Mouse (Mus musculus): ENCODE measurements around the gene Gcgr.
"Not testable (repeated sequence)": the region's sequence is repeated elsewhere in the genome, so short reads cannot be mapped to it uniquely, and the experiment has no call there.

The Gcgr gene

GRCm38 (mm10) chr11:120571754-120572416 lies 41.4 kb downstream of the Gcgr start:
- DNase-seq (ENCODE audit: low spot score in 2 of 2) = peak; percentile 30 to 47

- no peak for DNase-seq (ENCODE audit: low spot score in 2 of 2)
Measured at GRCm38 (mm10) chr11:120572417-120572751, 41.9 kb downstream of the Gcgr start.

DNA sequence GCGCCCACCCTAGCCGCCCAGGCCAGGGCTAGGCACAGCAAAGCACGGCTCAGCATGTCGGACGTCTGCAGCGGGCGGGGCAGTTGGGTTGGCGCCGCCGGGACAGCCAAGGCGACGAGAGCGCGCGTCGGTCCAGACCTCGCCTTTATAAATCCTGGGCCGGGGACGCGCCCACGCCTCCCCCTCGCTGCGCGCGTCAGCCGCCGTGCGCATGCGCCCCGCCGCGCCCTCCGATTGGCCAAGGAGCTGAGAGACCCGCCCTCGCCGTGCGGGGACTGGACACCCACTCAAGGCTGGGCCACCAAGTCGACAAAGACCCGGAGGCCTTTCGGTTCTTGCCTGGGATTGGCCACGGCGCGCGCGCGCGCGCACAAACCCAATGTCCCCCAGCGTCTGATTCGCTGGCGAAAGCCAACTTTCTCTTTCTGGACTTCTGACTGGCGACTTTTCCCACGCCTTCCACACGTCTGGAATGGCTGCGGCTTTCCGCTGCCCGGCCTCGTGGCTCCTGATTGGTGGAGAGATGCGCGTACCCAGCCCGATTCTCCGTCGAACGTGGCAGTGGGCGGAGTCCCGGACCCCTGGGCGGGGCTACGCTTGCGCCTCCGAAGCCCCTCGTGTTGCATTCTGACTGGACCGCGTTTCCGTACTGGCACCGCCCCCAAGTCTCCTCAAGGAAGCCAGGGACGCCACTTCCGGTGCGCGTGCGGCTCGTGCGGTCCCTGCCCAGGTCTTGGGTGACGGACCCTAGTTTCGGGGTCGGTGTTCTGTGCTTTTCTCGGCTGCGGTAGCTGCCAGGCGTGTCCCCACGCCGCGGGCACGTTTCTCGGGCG lies 42.5 kb downstream of the Gcgr start, which contains the start of gene P4hb:
TSS of gene P4hb (minus strand) at position 502 of the 833 bp plus-strand sequence.
- DNase-seq (ENCODE audit: low spot score in 2 of 2) = peak; percentile 100

GRCm38 (mm10) chr11:120573585-120574277 lies 43.2 kb downstream of the Gcgr start:
- no peak for DNase-seq (ENCODE audit: low spot score in 2 of 2)

DNA sequence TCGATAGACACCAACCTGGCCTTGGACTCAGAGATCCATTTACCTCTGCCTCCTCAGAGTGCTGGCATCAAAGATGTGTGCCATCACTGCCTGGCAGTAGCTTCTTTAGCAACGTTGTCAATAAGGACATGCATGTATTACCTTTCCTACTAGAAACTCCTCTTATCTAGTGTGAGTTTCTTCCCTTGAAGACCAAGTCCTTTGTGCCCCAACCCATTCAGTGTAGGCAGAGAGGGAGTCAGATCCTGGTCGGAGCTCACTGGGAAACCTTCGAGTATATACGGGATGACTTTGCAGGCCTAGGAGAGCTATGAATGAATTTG lies 43.7 kb downstream of the Gcgr start:
- DNase-seq (ENCODE audit: low spot score in 2 of 2) = no peak

- no peak for DNase-seq (ENCODE audit: low spot score in 2 of 2)
Measured at GRCm38 (mm10) chr11:120575046-120575445, 44.5 kb downstream of the Gcgr start.

DNA sequence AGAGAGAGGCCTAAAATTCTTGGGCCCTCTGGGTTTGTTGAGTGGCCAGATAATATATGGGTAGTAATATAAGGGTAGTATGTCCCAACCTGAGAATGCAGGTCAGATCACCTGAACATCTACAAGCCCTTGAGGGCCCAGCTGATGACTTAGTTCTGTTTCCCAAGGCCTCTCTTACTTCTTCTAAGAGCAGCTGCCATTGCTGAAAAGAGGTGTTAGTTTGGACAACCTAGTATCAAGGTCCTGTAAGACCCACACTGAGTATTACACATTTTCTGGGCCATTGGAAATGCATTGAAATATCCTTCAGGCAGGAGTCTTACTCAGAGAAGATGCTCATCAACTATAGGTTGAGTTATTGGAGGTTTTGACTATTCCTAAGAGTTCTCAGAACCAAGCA lies 45.4 kb downstream of the Gcgr start:
- DNase-seq (ENCODE audit: low spot score in 2 of 2) = no peak

DNA sequence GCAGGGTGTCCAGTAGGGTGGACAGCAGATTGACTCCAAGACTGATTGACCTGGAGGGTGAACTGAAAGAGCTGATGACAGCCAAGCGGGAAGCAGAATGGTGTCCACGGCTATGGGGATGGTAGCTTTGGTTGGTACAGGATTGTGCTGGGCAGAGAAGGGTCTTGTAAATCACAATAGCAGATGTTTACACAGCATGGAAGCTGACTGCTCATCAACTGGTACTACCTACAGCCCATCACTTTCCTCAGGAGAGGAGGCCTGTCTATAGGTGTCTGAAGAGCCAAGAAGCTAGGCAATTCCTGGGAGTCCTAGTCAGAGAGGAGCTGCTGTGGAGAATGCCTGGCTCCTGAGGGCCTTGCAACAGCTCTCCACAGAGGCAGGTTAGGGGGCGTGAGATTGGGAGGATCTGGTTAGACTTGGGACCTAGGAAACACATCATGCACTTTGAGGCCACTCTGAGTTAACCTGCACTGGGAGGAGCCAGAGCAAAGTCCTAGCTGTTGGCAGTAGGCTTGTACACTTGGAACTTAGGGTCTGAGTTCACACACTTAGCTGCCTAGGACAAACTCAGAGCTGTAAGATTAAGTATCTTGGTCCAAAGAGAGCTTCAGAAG lies 46.0 kb downstream of the Gcgr start:
- DNase-seq (ENCODE audit: low spot score in 2 of 2) = no peak

GRCm38 (mm10) chr11:120577211-120578023 lies 46.9 kb downstream of the Gcgr start:
- DNase-seq (ENCODE audit: low spot score in 2 of 2) = peak; percentile 41 to 56

DNA sequence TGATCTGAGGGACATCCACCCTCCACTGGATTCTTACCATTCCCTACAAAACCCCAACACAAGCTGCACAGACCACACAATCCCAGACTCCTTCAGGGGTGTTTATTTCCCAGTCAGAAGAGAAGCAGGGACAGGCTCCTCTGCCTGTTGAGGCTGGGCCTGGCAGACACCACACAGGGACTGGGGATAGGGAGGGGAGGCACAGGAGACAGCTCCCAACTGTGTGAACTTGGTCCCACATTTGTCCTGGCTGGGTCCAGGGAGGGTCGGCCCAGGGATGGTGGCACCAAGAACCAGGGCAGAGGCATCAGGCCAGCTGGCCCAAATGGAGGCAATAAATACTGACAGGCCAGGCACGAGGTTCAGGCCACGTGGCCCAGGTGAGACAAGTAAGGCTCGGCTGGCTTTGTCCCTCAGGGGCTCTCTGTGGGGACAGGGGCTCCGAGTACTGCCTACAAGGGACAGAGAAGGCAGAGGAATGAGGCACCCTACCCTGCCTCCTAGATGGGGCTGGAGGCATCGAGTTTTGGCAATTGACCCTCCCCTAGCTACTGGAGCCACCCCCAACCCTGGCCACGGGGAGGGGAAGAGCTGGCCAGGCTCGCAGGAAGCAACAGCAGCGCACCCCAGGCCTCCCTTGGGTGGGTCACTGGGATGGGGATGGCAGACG lies 47.7 kb downstream of the Gcgr start:
- peak in 1 of 2 experiments; percentile 39 for DNase-seq (ENCODE audit: low spot score in 2 of 2)

DNA sequence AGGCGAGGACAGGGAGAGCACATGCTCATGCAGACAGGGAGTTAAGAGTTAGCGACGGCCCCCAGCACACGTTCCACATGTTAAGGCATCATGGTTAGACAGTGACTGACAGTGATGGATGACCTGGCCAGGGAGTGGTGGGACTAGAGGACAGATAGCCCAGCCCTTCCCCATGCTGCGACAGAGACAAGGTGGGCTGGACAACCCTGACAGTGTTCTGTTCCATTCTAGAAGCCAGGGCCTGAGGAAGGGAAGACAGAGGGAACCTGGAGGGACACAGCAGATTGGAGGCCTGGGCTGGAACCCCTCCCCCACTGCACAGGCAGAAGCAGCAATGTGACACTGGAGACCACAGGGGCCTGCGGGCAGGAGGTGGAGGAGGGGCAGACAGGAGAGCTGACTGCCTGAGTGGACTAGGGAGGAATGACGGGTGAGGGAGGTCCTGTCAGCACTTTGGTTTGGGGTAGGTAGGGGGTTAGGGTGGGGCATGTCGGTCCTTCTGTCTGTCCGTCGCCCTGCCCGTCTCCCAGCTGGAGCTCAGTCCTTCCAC lies 48.3 kb downstream of the Gcgr start:
- peak; percentile 36 to 55 for DNase-seq (ENCODE audit: low spot score in 2 of 2)

DNA sequence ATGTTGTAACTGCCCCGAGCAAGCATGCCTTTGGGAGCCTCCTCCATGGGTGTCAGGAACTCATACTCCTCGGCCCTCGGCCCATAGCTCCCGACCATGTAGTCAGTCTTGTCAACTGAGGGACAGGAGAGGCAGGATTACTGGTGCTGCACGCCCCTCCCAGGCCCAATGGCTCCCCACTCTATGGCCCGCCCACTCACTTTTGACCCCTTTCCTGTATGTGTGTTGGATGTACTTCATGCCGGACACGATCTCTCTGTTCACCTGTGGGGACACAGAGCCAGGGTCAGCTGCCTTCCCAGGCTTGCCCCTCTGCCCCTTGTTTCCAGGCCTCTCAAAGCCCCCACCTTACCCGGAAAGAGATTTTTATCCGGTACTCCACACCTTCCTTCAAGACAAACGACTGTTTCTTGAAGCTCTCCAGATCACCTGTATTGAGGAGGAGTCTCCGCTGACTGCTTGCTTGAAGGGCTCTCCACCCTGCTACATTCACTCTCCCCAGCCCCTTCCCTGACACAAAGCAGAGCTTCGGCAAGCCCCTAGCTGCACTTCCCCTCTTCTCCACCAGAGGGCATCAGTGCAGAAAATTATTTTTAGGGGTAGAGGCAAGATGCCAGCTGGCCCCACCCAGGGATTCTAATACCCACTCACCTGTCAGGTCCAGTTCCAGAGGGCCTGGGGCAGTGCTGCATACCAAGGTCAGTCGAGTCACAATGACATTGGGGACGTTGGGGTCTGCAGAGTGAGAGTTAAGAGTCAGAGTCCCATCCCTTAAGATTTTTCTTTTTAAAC lies 49.0 kb downstream of the Gcgr start:
- peak; percentile 73 to 79 for DNase-seq (ENCODE audit: low spot score in 2 of 2)

GRCm38 (mm10) chr11:120580190-120580589 lies 49.7 kb downstream of the Gcgr start:
- peak; percentile 34 to 62 for DNase-seq (ENCODE audit: low spot score in 2 of 2)

DNA sequence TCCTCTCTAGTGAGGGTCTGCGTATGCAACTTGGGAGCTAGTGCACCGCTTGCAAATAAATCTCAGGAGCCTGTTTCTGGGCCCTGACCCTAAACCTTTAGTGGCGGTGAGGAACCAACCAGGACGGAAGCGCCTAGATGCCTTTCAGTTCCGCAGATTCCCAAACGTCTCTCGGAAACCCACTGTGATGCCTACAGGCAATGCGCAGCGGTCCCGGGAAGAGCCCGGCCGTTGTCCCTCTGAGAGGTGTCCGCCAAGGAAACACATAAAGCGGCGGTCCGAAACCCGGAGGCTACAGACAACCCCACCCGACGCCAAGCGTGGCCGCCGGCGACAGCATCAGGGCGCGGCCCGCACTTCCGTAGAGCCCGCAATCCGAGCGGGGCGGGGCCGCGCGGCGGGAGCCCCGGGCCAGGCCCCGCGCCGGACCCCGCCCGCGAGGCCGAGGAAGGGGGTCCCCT lies 50.4 kb downstream of the Gcgr start:
- peak; percentile 43 to 55 for DNase-seq (ENCODE audit: low spot score in 2 of 2)

DNA sequence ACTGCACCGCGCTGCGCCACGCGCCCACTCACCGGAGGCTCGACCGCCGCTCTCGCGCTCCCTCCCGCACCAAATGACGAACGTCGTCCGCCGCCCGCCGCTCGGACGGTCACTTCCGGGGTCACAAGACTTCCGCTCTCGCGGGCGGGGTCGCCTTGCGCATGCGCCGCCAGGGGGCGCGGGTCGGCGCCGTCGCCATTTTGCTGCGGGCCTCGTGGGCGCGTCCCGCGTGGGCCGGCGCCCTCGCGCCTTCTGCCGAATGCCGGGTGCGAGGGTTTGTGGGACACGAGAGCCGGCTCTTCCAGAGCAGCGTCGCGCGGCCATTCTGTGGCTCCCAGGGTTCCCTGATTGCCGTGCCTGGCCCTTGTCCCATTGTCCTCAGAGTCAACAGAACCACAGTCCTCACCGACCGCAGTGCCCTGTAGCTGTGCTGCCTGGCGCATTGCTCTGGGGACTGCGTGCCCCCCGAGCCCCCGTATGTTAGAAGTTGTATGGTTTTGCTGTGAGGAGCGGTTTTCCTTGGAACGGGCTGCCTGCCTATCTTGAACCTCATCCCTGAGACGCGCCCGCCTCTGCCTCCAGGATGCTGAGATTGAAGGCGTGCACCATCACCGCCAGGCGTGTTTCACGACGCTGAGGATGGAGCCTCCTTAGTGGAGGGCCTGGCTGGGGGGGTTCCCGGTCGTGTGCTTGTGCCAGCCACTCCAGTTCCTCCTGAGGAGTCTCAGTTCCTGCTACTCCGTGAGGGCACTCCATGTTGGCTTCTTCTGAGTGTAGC lies 51.2 kb downstream of the Gcgr start, which contains the start of gene Arhgdia:
TSS of gene Arhgdia (minus strand) at position 135 of the 778 bp plus-strand sequence.
- peak; percentile 93 for DNase-seq (ENCODE audit: low spot score in 2 of 2)

DNA sequence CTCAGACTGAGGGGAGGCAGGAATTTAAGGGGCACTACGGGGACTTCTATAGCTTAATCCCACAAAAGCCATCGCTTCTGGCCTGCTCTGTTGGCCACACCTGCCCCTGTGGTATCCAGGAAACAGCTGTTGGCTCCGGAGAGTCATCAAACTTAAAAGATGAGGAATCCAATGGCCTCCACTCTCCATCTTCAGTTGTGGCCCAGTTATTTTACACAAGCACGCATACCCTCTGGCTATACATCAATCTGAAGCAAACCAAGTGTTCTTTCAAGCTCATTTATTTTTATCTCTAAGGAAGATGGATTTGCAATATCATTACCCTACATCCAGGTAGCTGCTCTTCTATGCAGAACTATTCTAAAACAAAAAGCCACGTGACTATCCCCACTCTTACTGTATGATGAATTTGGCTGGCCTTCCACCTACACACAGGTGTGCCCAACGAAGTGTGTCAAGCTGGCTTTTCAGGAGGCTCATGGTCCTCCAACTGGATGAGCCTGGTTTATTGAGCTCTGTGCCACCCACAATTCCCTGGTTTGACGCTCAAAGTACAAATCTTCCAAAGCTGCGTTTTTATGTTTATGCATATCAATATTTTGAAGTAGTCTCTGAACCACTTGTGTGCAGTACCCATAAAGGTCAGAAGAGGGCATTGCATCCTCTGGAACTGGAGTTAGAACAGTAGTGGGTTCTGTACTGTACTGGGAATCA lies 51.9 kb downstream of the Gcgr start:
- peak in 1 of 2 experiments; percentile 36 for DNase-seq (ENCODE audit: low spot score in 2 of 2)

DNA sequence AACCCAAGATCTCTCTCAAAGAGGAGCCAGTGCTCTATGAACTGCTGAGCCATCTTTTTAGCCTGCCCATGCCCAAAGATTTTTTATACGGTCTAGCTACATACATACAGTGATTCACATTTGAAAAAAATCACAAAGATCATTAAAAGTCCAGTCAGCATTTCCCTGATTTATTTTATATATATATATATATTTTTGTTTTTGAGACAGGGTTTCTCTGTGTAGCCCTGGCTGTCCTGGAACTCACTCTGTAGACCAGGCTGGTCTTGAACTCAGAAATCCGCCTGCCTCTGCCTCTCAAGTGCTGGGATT lies 52.4 kb downstream of the Gcgr start:
- DNase-seq (ENCODE audit: low spot score in 2 of 2) = not testable (repeated sequence)

- no peak for DNase-seq (ENCODE audit: low spot score in 2 of 2)
Measured at GRCm38 (mm10) chr11:120583937-120584336, 53.4 kb downstream of the Gcgr start.
